Mouse (Mus musculus) neural tube, embryonic 14.5 days (tissue): ENCODE measurements at regions not wholly inside any gene's neighbourhood (a gene's known extent, or its start where the extent isn't known, plus 50 kb on each side); places are given as distances from the start of the nearest gene placed in this dataset.

ENCODE experiments used
- ATAC-seq: fragments of 200-750 bp; cut with Nextera tagmentation; 2 replicates; pipeline ENCODE4 v1.8.0; 2017; ENCODE audit warnings: low read depth, mild to moderate bottlenecking, moderate TSS enrichment, moderate library complexity
- H3K27ac ChIP-seq: fragments of 300-500 bp; sonication (generic); 2 replicates; pipeline ENCODE4 v1.5.1; 2014; ENCODE audit warnings: low read depth, mild to moderate bottlenecking, control low read depth, low read length, moderate library complexity, mixed read lengths
- H3K27me3 ChIP-seq: fragments of 300-500 bp; sonication (generic); 2 replicates; pipeline ENCODE4 v1.6.1; 2014; ENCODE audit warnings: low read length; ENCODE audit not compliant: control insufficient read depth, insufficient read depth
- H3K36me3 ChIP-seq: fragments of 300-500 bp; sonication (generic); 2 replicates; pipeline ENCODE4 v1.6.1; 2014; ENCODE audit warnings: low read length, mixed read lengths; ENCODE audit not compliant: control insufficient read depth, insufficient read depth
- H3K4me1 ChIP-seq: fragments of 300-500 bp; sonication (generic); 2 replicates; pipeline ENCODE4 v1.6.1; 2014; ENCODE audit warnings: low read length; ENCODE audit not compliant: control insufficient read depth, insufficient read depth
- H3K4me2 ChIP-seq: fragments of 300-500 bp; sonication (generic); 2 replicates; pipeline ENCODE4 v1.6.1; 2014; ENCODE audit warnings: mild to moderate bottlenecking, low read depth, low read length, control low read depth
- H3K4me3 ChIP-seq: fragments of 300-500 bp; sonication (generic); 2 replicates; pipeline ENCODE4 v1.5.1; 2014; ENCODE audit warnings: low read depth, low read length, control low read depth, mixed read lengths
- H3K9ac ChIP-seq: fragments of 300-500 bp; sonication (generic); replicated peaks from 2 replicates; pipeline ENCODE4 v1.6.1; 2014; ENCODE audit warnings: low read depth, mild to moderate bottlenecking, control low read depth, low read length, mixed read lengths
- H3K9me3 ChIP-seq: fragments of 300-500 bp; sonication (generic); 2 replicates; pipeline ENCODE4 v1.6.1; 2016; ENCODE audit warnings: low read length; ENCODE audit not compliant: control insufficient read depth
- WGBS: fragments of 180-500 bp; shearing (Covaris S2); extraction: QIAGEN DNeasy Blood & Tissue Kit; methylation state at CpG from one replicate; pipeline ENCODE4 v1.1.7; 2014; 5-methylcytosine and 5-hydroxymethylcytosine counted together

- 15% methylated on average over 5 of the region's 5 CpGs for WGBS
- H3K27me3 ChIP-seq: no peaks in the 10 kb centered on the region
- no peak for ATAC-seq
Observed at GRCm38 (mm10) chr11:114513446-114513845, 154.9 kb upstream of the Rpl38 start.

GRCm38 (mm10) chr11:114511994-114512393 is 156.3 kb upstream of the Rpl38 start:
- ATAC-seq: no peak
- H3K4me1 ChIP-seq: no peaks in the 10 kb centered on the region
- H3K27ac ChIP-seq: no peak overlapping the region
- 21% methylated on average over 5 of the region's 5 CpGs for WGBS
- H3K36me3 ChIP-seq: no peaks in the 10 kb centered on the region
- no peak overlapping the region for H3K4me3 ChIP-seq
- H3K4me2 ChIP-seq: no peak overlapping the region
- no peak overlapping the region for H3K9ac ChIP-seq
- no peaks in the 10 kb centered on the region for H3K9me3 ChIP-seq
- no peaks in the 10 kb centered on the region for H3K27me3 ChIP-seq

More at GRCm38 (mm10) chr11:114513446-114513845, 154.9 kb upstream of the Rpl38 start:
- Histone ChIP-seq H3K4me3 (no peak overlapping the region), H3K9me3 (no peaks in the 10 kb centered on the region), H3K4me2 (no peak overlapping the region), H3K36me3 (no peaks in the 10 kb centered on the region), H3K4me1 (no peaks in the 10 kb centered on the region), H3K9ac (no peak overlapping the region), H3K27ac (no peak overlapping the region)

- H3K4me2 ChIP-seq: no peak overlapping the region
- no peak for ATAC-seq
- no peak overlapping the region for H3K27ac ChIP-seq
- H3K9me3 ChIP-seq: no peaks in the 10 kb centered on the region
- H3K36me3 ChIP-seq: no peaks in the 10 kb centered on the region
- WGBS: 23% methylated on average over 5 of the region's 5 CpGs
- H3K4me1 ChIP-seq: no peaks in the 10 kb centered on the region
- no peaks in the 10 kb centered on the region for H3K27me3 ChIP-seq
- H3K9ac ChIP-seq: no peak overlapping the region
- no peak overlapping the region for H3K4me3 ChIP-seq
Observed at GRCm38 (mm10) chr11:114502562-114502961, 165.8 kb upstream of the Rpl38 start.

GRCm38 (mm10) chr11:114501869-114502540 is 166.3 kb upstream of the Rpl38 start:
- Histone ChIP-seq H3K4me3 (no peak overlapping the region), H3K27ac (no peak overlapping the region), H3K36me3 (no peaks in the 10 kb centered on the region), H3K27me3 (no peaks in the 10 kb centered on the region), H3K9ac (no peak overlapping the region), H3K4me2 (no peak overlapping the region), H3K9me3 (no peaks in the 10 kb centered on the region), H3K4me1 (no peaks in the 10 kb centered on the region)
- ATAC-seq: no peak
- WGBS: 55% methylated on average over 5 of the region's 5 CpGs

GRCm38 (mm10) chr11:114500416-114500815 is 167.9 kb upstream of the Rpl38 start:
- Histone ChIP-seq H3K36me3 (no peaks in the 10 kb centered on the region), H3K4me1 (no peaks in the 10 kb centered on the region), H3K27ac (no peak overlapping the region), H3K27me3 (no peaks in the 10 kb centered on the region), H3K9me3 (no peaks in the 10 kb centered on the region), H3K9ac (no peak overlapping the region), H3K4me3 (no peak overlapping the region), H3K4me2 (no peak overlapping the region)
- 95% methylated on average over 7 of the region's 7 CpGs for WGBS
- ATAC-seq: no peak

GRCm38 (mm10) chr11:114499665-114500064 is 168.7 kb upstream of the Rpl38 start:
- Histone ChIP-seq H3K9ac (no peak overlapping the region), H3K27ac (no peak overlapping the region), H3K4me1 (peaks cover 3% of the 10 kb centered on the region; the same call in 1 of the 2 replicates), H3K36me3 (no peaks in the 10 kb centered on the region), H3K9me3 (no peaks in the 10 kb centered on the region), H3K27me3 (no peaks in the 10 kb centered on the region), H3K4me3 (no peak overlapping the region), H3K4me2 (no peak overlapping the region)
- ATAC-seq: no peak
- WGBS: 83% methylated on average over 12 of the region's 12 CpGs

- no peak overlapping the region for H3K4me2 ChIP-seq
Observed at GRCm38 (mm10) chr11:114495520-114495921, 172.8 kb upstream of the Rpl38 start.

GRCm38 (mm10) chr11:114486455-114486854 is 181.9 kb upstream of the Rpl38 start:
- no peak for ATAC-seq
- WGBS: 30% methylated on average over 8 of the region's 8 CpGs

More at GRCm38 (mm10) chr11:114495520-114495921, 172.8 kb upstream of the Rpl38 start:
- H3K27me3 ChIP-seq: no peaks in the 10 kb centered on the region
- H3K4me3 ChIP-seq: no peak overlapping the region
- 0 out of 2 replicates have a peak overlapping the region, but pooled peaks have one; percentile 13 for H3K27ac ChIP-seq
- peak; percentile 65 for ATAC-seq
- no peaks in the 10 kb centered on the region for H3K36me3 ChIP-seq
- no peak overlapping the region for H3K9ac ChIP-seq
- no peaks in the 10 kb centered on the region for H3K9me3 ChIP-seq
- 43% methylated on average over 5 of the region's 5 CpGs for WGBS
- H3K4me1 ChIP-seq: peaks cover 3% of the 10 kb centered on the region; the same call in 1 of the 2 replicates

GRCm38 (mm10) chr11:114485429-114485828 is 182.9 kb upstream of the Rpl38 start:
- H3K9ac ChIP-seq: no peak overlapping the region
- ATAC-seq: no peak
- no peaks in the 10 kb centered on the region for H3K36me3 ChIP-seq
- no peaks in the 10 kb centered on the region for H3K9me3 ChIP-seq
- no peaks in the 10 kb centered on the region for H3K27me3 ChIP-seq
- WGBS: 74% methylated on average over 15 of the region's 15 CpGs
- no peak overlapping the region for H3K4me3 ChIP-seq
- peaks cover 2% of the 10 kb centered on the region; the same call in 1 of the 2 replicates for H3K4me1 ChIP-seq
- H3K4me2 ChIP-seq: no peak overlapping the region
- no peak overlapping the region for H3K27ac ChIP-seq

More at GRCm38 (mm10) chr11:114486455-114486854, 181.9 kb upstream of the Rpl38 start:
- H3K36me3 ChIP-seq: no peaks in the 10 kb centered on the region
- H3K27me3 ChIP-seq: no peaks in the 10 kb centered on the region
- no peaks in the 10 kb centered on the region for H3K9me3 ChIP-seq
- H3K27ac ChIP-seq: no peak overlapping the region
- H3K9ac ChIP-seq: no peak overlapping the region
- peaks cover 2% of the 10 kb centered on the region; the same call in 1 of the 2 replicates for H3K4me1 ChIP-seq
- no peak overlapping the region for H3K4me3 ChIP-seq
- H3K4me2 ChIP-seq: no peak overlapping the region
